Mouse (Mus musculus) central nervous system, embryonic 14 days (tissue): ENCODE measurements around the gene Slc6a21. TPM values are rescaled to one million over a fixed set of nuclear protein-coding genes. Genes with fewer than 3 reads are reported as not detected.

Experiments used
- polyA plus RNA-seq: library from polyadenylated mRNA; depleted of rRNA; stranded (reverse); fragments of >200 nt; gene quantifications from 2 replicates; pipeline ENCODE4 v1.2.3, GENCODE M21; 2012; rRNA removed

The Slc6a21 gene
- not detected in 2 replicates for polyA plus RNA-seq

GRCm38 (mm10) chr7:45277136-45277760 is at the start of gene Slc6a21:
Gene Slc6a21 (plus strand): TSS chr7:45277513.

GRCm38 (mm10) chr7:45238723-45239496 is 38.4 kb upstream of the Slc6a21 start, which contains the start of gene Cd37:
Gene Cd37 (minus strand): TSS chr7:45239115.

GRCm38 (mm10) chr7:45240633-45241388 is 36.5 kb upstream of the Slc6a21 start, which contains the start of gene Slc6a16:
Gene Slc6a16 (plus strand): TSS chr7:45241085.

GRCm38 (mm10) chr7:45333431-45333982 is 56.2 kb downstream of the Slc6a21 start, which contains the start of gene Trpm4:
Gene Trpm4 (minus strand): TSS chr7:45333780.

GRCm38 (mm10) chr7:45335056-45335455 is 57.7 kb downstream of the Slc6a21 start, which contains the start of gene Hrc:
Gene Hrc (plus strand): TSS chr7:45335290.

Other genes starting within 250 kb of the Slc6a21 start
- gene Prr12, start 224.6 kb upstream of the Slc6a21 start, polyA plus RNA-seq, result 19.6 and 25.2 TPM in 2 replicates
- 88.9 and 93.3 TPM in 2 replicates for gene Nosip, start 215.1 kb upstream of the Slc6a21 start, polyA plus RNA-seq
- gene Prrg2, start 214.8 kb upstream of the Slc6a21 start, polyA plus RNA-seq, result 24.3 and 28.4 TPM in 2 replicates
- 110 and 224 TPM in 2 replicates for gene Rcn3, start 185.3 kb upstream of the Slc6a21 start, polyA plus RNA-seq
- 15.9 and 27.0 TPM in 2 replicates for gene Fcgrt, start 173.7 kb upstream of the Slc6a21 start, polyA plus RNA-seq
- gene Rps11, start 153.1 kb upstream of the Slc6a21 start, polyA plus RNA-seq, result 611 and 637 TPM in 2 replicates
- 2,227 and 2,905 TPM in 2 replicates for gene Rpl13a, start 148.8 kb upstream of the Slc6a21 start, polyA plus RNA-seq
- 0.25 TPM in 2 replicates for gene Gm45713, start 141.3 kb upstream of the Slc6a21 start, polyA plus RNA-seq
- 7.7 and 10.8 TPM in 2 replicates for gene Flt3l, start 141.1 kb upstream of the Slc6a21 start, polyA plus RNA-seq
- 129 and 134 TPM in 2 replicates for gene Pih1d1, start 123.2 kb upstream of the Slc6a21 start, polyA plus RNA-seq
- gene Aldh16a1, start 122.9 kb upstream of the Slc6a21 start, polyA plus RNA-seq, result 31.8 and 33.0 TPM in 2 replicates
- 12.2 and 25.0 TPM in 2 replicates for gene Slc17a7, start 113.6 kb upstream of the Slc6a21 start, polyA plus RNA-seq
- gene Gfy, start 97.9 kb upstream of the Slc6a21 start, polyA plus RNA-seq, result 0.05 and 0.21 TPM in 2 replicates
- gene Pth2, start 96.5 kb upstream of the Slc6a21 start, polyA plus RNA-seq, result 0.20 and 0.23 TPM in 2 replicates
- gene Ccdc155, start 72.6 kb upstream of the Slc6a21 start, polyA plus RNA-seq, result 0.88 and 1.1 TPM in 2 replicates
- 2.0 and 3.2 TPM in 2 replicates for gene Dkkl1, start 65.4 kb upstream of the Slc6a21 start, polyA plus RNA-seq
- gene Tead2, start 61.8 kb upstream of the Slc6a21 start, polyA plus RNA-seq, result 257 and 271 TPM in 2 replicates
- gene Cd37, start 38.4 kb upstream of the Slc6a21 start, polyA plus RNA-seq, result 1.6 and 1.8 TPM in 2 replicates
- gene Slc6a16, start 36.4 kb upstream of the Slc6a21 start, polyA plus RNA-seq, result 0.61 and 0.96 TPM in 2 replicates
- 16.8 and 23.9 TPM in 2 replicates for gene Trpm4, start 56.3 kb downstream of the Slc6a21 start, polyA plus RNA-seq
- gene Hrc, start 57.8 kb downstream of the Slc6a21 start, polyA plus RNA-seq, result 1.1 and 3.8 TPM in 2 replicates
- gene Ppfia3, start 89.5 kb downstream of the Slc6a21 start, polyA plus RNA-seq, result 44.2 and 45.9 TPM in 2 replicates
- gene Lin7b, start 93.1 kb downstream of the Slc6a21 start, polyA plus RNA-seq, result 14.4 and 15.8 TPM in 2 replicates
- gene Snrnp70, start 118.2 kb downstream of the Slc6a21 start, polyA plus RNA-seq, result 864 and 911 TPM in 2 replicates
- gene Kcna7, start 128.1 kb downstream of the Slc6a21 start, polyA plus RNA-seq, result not detected in 2 replicates
- gene Ntf5, start 136.2 kb downstream of the Slc6a21 start, polyA plus RNA-seq, result 0.10 and 0.91 TPM in 2 replicates
- 1.1 and 1.3 TPM in 2 replicates for gene Lhb, start 143.3 kb downstream of the Slc6a21 start, polyA plus RNA-seq
- gene Gys1, start 157.3 kb downstream of the Slc6a21 start, polyA plus RNA-seq, result 22.6 and 27.0 TPM in 2 replicates
- 139 and 159 TPM in 2 replicates for gene Ruvbl2, start 160.6 kb downstream of the Slc6a21 start, polyA plus RNA-seq
- 1,642 and 1,691 TPM in 2 replicates for gene Ftl1, start 182.4 kb downstream of the Slc6a21 start, polyA plus RNA-seq
- gene Bax, start 189.4 kb downstream of the Slc6a21 start, polyA plus RNA-seq, result 196 and 200 TPM in 2 replicates
- 0.12 and 0.45 TPM in 2 replicates for gene Tulp2, start 204.4 kb downstream of the Slc6a21 start, polyA plus RNA-seq
- gene Gm45808, start 209.3 kb downstream of the Slc6a21 start, polyA plus RNA-seq, result 0.16 TPM in 1 of 2 replicates, not detected in the other
- gene Dhdh, start 211.3 kb downstream of the Slc6a21 start, polyA plus RNA-seq, result 2.2 and 2.7 TPM in 2 replicates
- gene Nucb1, start 232.9 kb downstream of the Slc6a21 start, polyA plus RNA-seq, result 104 and 148 TPM in 2 replicates
- 15.9 and 19.8 TPM in 2 replicates for gene Ppp1r15a, start 248.8 kb downstream of the Slc6a21 start, polyA plus RNA-seq
- 3.1 and 9.6 TPM in 2 replicates for gene Plekha4, start 248.8 kb downstream of the Slc6a21 start, polyA plus RNA-seq